Mouse (Mus musculus): ENCODE results near the gene Polr2b. TPM values are rescaled to one million over a fixed set of nuclear protein-coding genes. Genes with fewer than 3 reads are reported as not detected.

The Polr2b gene
- 107 TPM for polyA plus RNA-seq (2014; fragmentation: Illumina TruSeq; extraction: RNeasy Lipid Tissue Mini Kit (QIAGEN cat#74804))

DNA sequence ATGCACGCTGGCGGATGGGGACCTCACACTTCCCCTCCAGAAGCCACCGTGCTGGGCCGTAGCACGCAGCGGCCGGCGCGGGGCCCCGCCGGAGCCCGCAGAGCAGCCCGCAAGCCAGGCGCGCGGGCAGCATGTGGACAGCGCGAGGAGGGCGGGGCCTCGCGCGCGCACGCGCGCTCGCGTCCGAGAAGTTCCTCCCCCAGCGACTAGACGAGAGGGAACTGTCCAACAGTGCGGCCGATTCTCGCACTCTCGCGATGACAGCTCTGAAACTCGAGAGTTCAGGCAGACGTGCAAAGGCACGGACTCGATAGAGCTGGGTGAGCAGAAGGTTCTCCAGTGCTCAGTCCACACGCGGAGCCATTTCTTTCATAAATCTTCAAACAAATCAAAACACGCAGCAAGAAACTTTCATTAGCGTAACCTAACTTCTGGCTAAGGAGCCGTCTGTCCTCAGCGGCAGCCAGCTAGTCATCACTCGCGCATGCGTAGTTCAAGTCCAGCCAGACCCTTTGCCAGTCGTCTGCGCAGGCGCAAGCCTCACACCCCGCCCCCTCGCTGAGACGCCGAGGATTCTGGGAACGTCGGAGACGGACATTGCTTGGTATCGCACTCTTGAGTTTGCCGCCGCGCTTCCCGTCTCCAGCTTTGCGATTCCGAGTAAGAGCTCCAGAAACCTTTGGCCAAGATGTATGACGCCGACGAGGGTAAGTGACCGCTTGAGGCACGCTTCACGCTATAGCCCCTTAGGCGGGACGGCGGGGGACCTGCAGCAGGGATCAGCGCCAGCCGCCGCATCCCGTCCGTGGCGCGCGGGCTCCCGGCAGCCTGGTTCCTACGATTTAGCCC lies at the start of gene Polr2b, which contains the start of gene Noa1:
Gene Polr2b, plus strand, starts transcription at position 224 of the 849 bp plus-strand sequence.
Gene Noa1, minus strand, starts transcription at position 161 of the 849 bp plus-strand sequence.

GRCm38 (mm10) chr5:77265081-77265670 lies 44.8 kb upstream of the Polr2b start, which contains the start of gene Rest:
TSS of gene Rest (plus strand) at chr5:77265491.

Other genes with a start within 250 kb of the Polr2b start
- 3.9 TPM for gene Hopx, start 195.0 kb upstream of the Polr2b start, polyA plus RNA-seq (2014; fragmentation: Illumina TruSeq; extraction: RNeasy Lipid Tissue Mini Kit (QIAGEN cat#74804))
- gene Spink2, start 98.7 kb upstream of the Polr2b start, polyA plus RNA-seq (2014; fragmentation: Illumina TruSeq; extraction: RNeasy Lipid Tissue Mini Kit (QIAGEN cat#74804)), result not detected
- 41.4 TPM for gene Rest, start 44.7 kb upstream of the Polr2b start, polyA plus RNA-seq (2014; fragmentation: Illumina TruSeq; extraction: RNeasy Lipid Tissue Mini Kit (QIAGEN cat#74804))
- gene Noa1, start 63 bp upstream of the Polr2b start, polyA plus RNA-seq (2014; fragmentation: Illumina TruSeq; extraction: RNeasy Lipid Tissue Mini Kit (QIAGEN cat#74804)), result 17.7 TPM
- gene Igfbp7, start 97.9 kb downstream of the Polr2b start, polyA plus RNA-seq (2014; fragmentation: Illumina TruSeq; extraction: RNeasy Lipid Tissue Mini Kit (QIAGEN cat#74804)), result 495 TPM

Measured in ovary, adult 10 weeks (tissue).